Mouse (Mus musculus): Measurements from ENCODE around the gene Ccdc8. TPM values are rescaled to one million over a fixed set of nuclear protein-coding genes. Genes with fewer than 3 reads are reported as not detected.
"Not testable (repeated sequence)": the region's sequence is repeated elsewhere in the genome, so short reads cannot be mapped to it uniquely, and the experiment has no call there.

Gene Ccdc8
- polyA plus RNA-seq, 1 experiment from 2014 or later: 7.8 TPM

- H3K4me1 ChIP-seq (ENCODE audit: insufficient read depth, low read depth, low read length): peaks cover 21% of the 10 kb centered on the region; the same call in 1 of the 2 replicates
Measured at GRCm38 (mm10) chr7:16947349-16947895, 45.1 kb upstream of the Ccdc8 start.

GRCm38 (mm10) chr7:16947959-16948361 lies 44.5 kb upstream of the Ccdc8 start:
- no peak overlapping the region for H3K4me3 ChIP-seq (ENCODE audit: low read depth, low read length)
- 5% methylated on average over 4 of the region's 4 CpGs for WGBS
- ATAC-seq (peak; percentile 19; the same call in 1 of the 2 replicates), DNase-seq (ENCODE audit: low spot score) (peak; percentile 70)
- no peak overlapping the region for H3K27ac ChIP-seq (ENCODE audit: low read length)
- H3K36me3 ChIP-seq (ENCODE audit: insufficient read depth, low read length): no peaks in the 10 kb centered on the region
- peak overlapping the region; percentile 56; the same call in 1 of the 2 replicates for H3K4me2 ChIP-seq (replicated peaks; ENCODE audit: low read depth, low read length)
- H3K9me3 ChIP-seq (ENCODE audit: low read length): no peaks in the 10 kb centered on the region
- no peak overlapping the region for H3K9ac ChIP-seq (replicated peaks; ENCODE audit: low read depth)
- no peak for TF ChIP-seq EP300 (IDR thresholded peaks at IDR 0.05)
- no peak for TF ChIP-seq CTCF (IDR thresholded peaks at IDR 0.05)
- H3K27me3 ChIP-seq (replicated peaks; ENCODE audit: insufficient read depth, low read length): peaks cover 30% of the 10 kb centered on the region
- H3K4me1 ChIP-seq (ENCODE audit: insufficient read depth, low read depth, low read length): peaks cover 21% of the 10 kb centered on the region; the same call in 1 of the 2 replicates

More at GRCm38 (mm10) chr7:16947349-16947895, 45.1 kb upstream of the Ccdc8 start:
- Histone ChIP-seq H3K36me3 (ENCODE audit: insufficient read depth, low read length) (no peaks in the 10 kb centered on the region), H3K4me3 (ENCODE audit: low read depth, low read length) (peak overlapping the region; percentile 23; the same call in 1 of the 2 replicates), H3K4me2 (replicated peaks; ENCODE audit: low read depth, low read length) (peak overlapping the region; percentile 56), H3K27me3 (replicated peaks; ENCODE audit: insufficient read depth, low read length) (peaks cover 30% of the 10 kb centered on the region), H3K27ac (ENCODE audit: low read length) (no peak overlapping the region), H3K9me3 (ENCODE audit: low read length) (no peaks in the 10 kb centered on the region), H3K9ac (replicated peaks; ENCODE audit: low read depth) (no peak overlapping the region)
- WGBS: 17% methylated on average over 21 of the region's 22 CpGs
- DNase-seq (ENCODE audit: low spot score) (no peak), ATAC-seq (no peak)
- no peak for TF ChIP-seq CTCF (IDR thresholded peaks at IDR 0.05)
- TF ChIP-seq EP300 (IDR thresholded peaks at IDR 0.05): no peak

DNA sequence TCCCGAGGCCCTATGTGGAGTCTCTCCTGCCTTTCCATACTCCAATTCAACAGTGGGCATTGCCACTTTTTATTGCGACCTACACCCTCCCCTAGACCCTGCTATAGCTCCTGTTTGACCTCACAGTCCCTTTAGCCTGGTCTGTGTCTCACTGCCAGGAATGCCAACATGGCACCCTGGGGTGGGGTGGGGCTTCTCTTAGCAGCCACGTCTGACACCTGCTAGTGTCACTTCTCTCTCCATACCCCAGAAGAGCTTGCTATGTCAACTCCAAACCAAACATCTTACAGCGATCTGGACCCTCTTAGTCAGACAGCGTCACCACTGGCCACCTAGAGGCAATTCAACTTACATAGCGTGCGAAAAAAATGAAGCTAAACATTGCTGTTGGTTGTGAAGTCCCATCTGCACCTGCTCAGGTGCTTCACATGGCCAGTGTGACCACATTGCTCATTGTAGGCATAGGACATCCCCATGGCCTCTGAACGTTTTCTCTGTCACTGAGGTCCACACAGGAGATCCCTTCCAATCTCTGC lies 43.5 kb upstream of the Ccdc8 start:
- Histone ChIP-seq H3K9ac (replicated peaks; ENCODE audit: low read depth) (no peak overlapping the region), H3K4me1 (ENCODE audit: insufficient read depth, low read depth, low read length) (peaks cover 21% of the 10 kb centered on the region; the same call in 1 of the 2 replicates), H3K9me3 (ENCODE audit: low read length) (no peaks in the 10 kb centered on the region), H3K27me3 (replicated peaks; ENCODE audit: insufficient read depth, low read length) (peaks cover 30% of the 10 kb centered on the region), H3K27ac (ENCODE audit: low read length) (no peak overlapping the region), H3K4me3 (ENCODE audit: low read depth, low read length) (no peak overlapping the region), H3K36me3 (ENCODE audit: insufficient read depth, low read length) (no peaks in the 10 kb centered on the region), H3K4me2 (replicated peaks; ENCODE audit: low read depth, low read length) (no peak overlapping the region)
- 64% methylated on average over 8 of the region's 8 CpGs for WGBS
- DNase-seq (ENCODE audit: low spot score) (no peak), ATAC-seq (no peak)
- TF ChIP-seq CTCF (IDR thresholded peaks at IDR 0.05): no peak

GRCm38 (mm10) chr7:16949908-16950841 lies 42.3 kb upstream of the Ccdc8 start:
- peak; percentile 75 for DNase-seq (ENCODE audit: low spot score)
- WGBS: 6% methylated on average over 29 of the region's 29 CpGs
- Histone ChIP-seq H3K9ac (replicated peaks; ENCODE audit: low read depth) (no peak overlapping the region), H3K27ac (ENCODE audit: low read length) (no peak overlapping the region), H3K36me3 (ENCODE audit: insufficient read depth, low read length) (no peaks in the 10 kb centered on the region), H3K4me3 (ENCODE audit: low read depth, low read length) (no peak overlapping the region), H3K4me1 (ENCODE audit: insufficient read depth, low read depth, low read length) (peaks cover 21% of the 10 kb centered on the region; the same call in 1 of the 2 replicates), H3K4me2 (replicated peaks; ENCODE audit: low read depth, low read length) (peak overlapping the region; percentile 46), H3K27me3 (replicated peaks; ENCODE audit: insufficient read depth, low read length) (peaks cover 25% of the 10 kb centered on the region), H3K9me3 (ENCODE audit: low read length) (no peaks in the 10 kb centered on the region)
- ATAC-seq: peak; percentile 54
- TF ChIP-seq CTCF (IDR thresholded peaks at IDR 0.05): peak; percentile 96
- TF ChIP-seq EP300 (IDR thresholded peaks at IDR 0.05): no peak

DNA sequence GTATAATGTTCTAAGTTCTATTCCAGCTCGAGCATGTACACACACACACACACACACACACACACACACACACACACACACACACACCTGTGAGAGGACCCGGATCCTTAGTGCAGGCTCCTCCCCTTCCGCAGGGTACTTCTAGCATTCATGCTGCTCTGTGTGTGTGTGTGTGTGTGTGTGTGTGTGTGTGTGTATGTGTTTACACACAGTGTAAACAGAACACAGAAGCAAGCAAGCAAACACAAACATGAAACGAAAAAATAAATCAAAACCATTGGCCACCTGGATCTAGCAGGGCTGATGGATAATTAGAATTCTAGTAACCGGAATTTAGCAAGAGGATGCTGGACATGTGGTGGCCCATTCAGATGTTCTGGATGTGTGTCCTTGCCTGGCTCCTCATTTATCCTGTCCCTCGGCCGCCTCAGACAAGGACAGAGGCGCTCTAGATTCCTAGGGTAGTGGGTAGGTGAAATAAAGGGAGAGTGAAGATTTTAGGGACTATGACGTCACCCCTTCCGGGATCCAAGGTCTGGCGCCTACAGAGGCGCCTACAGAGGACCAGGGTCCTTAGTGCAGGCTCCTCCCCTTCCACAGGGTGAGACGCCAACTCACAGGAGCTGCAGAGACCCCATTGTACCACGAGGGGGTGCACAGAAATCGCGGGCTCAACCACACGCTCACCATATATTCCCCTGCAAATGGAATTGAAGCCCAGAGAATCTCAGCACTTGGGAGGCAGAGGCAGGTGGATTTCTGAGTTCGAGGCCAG lies 41.5 kb upstream of the Ccdc8 start:
- peak; percentile 89 for DNase-seq (ENCODE audit: low spot score)
- 18% methylated on average over 18 of the region's 18 CpGs for WGBS

DNA sequence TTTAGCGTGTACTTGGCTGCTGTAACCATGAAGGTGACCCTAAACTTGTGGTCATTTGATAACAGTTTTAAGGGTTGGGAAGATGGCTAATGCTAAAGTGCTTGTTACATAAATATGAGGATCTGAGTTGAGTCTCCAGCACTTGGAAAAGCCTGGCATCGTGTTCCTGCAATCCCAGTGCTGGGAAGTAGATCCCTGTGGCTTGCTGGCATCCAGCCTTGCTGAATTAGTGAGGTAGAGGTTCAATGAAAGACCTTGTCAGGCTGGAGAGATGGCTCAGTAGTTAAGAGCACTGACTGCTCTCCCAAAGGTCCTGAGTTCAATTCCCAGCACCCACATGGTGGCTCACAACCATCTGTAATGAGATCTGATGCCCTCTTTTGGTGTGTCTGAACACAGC lies 38.7 kb upstream of the Ccdc8 start:
- H3K4me1 ChIP-seq (ENCODE audit: insufficient read depth, low read depth, low read length); H3K4me2 ChIP-seq (replicated peaks; ENCODE audit: low read depth, low read length); ATAC-seq; H3K9me3 ChIP-seq (ENCODE audit: low read length); H3K36me3 ChIP-seq (ENCODE audit: insufficient read depth, low read length); DNase-seq (ENCODE audit: low spot score); H3K9ac ChIP-seq (replicated peaks; ENCODE audit: low read depth); H3K4me3 ChIP-seq (ENCODE audit: low read depth, low read length); H3K27ac ChIP-seq (ENCODE audit: low read length); H3K27me3 ChIP-seq (replicated peaks; ENCODE audit: insufficient read depth, low read length): not testable (repeated sequence)
- 58% methylated on average over 2 of the region's 2 CpGs for WGBS

More for the DNA sequence above, 41.5 kb upstream of the Ccdc8 start:
- H3K4me2 ChIP-seq (replicated peaks; ENCODE audit: low read depth, low read length): no peak overlapping the region
- peaks cover 21% of the 10 kb centered on the region; the same call in 1 of the 2 replicates for H3K4me1 ChIP-seq (ENCODE audit: insufficient read depth, low read depth, low read length)
- H3K9me3 ChIP-seq (ENCODE audit: low read length): no peaks in the 10 kb centered on the region
- H3K9ac ChIP-seq (replicated peaks; ENCODE audit: low read depth): no peak overlapping the region
- peak; percentile 85 for ATAC-seq
- H3K27me3 ChIP-seq (replicated peaks; ENCODE audit: insufficient read depth, low read length): peaks cover 16% of the 10 kb centered on the region
- H3K36me3 ChIP-seq (ENCODE audit: insufficient read depth, low read length): no peaks in the 10 kb centered on the region
- no peak for TF ChIP-seq EP300 (IDR thresholded peaks at IDR 0.05)
- TF ChIP-seq CTCF (IDR thresholded peaks at IDR 0.05): peak; percentile 92
- H3K4me3 ChIP-seq (ENCODE audit: low read depth, low read length): no peak overlapping the region
- no peak overlapping the region for H3K27ac ChIP-seq (ENCODE audit: low read length)
